Mouse (Mus musculus) bone marrow, adult 2 months (tissue): ENCODE results near the gene Tecpr1.

Source experiments
- CTCF ChIP-seq: fragments of 200-500 bp; IDR thresholded peaks from 2 replicates; pipeline ENCODE4 v1.5.1; 2011; ENCODE audit warnings: low read length, control low read depth; ENCODE audit not compliant: control insufficient read depth, insufficient read depth
- POLR2A ChIP-seq: fragments of 200-500 bp; IDR thresholded peaks from 2 replicates; pipeline ENCODE4 v1.6.1; 2011; ENCODE audit warnings: low read depth, mild to moderate bottlenecking, control low read depth, low read length, borderline replicate concordance; ENCODE audit not compliant: control insufficient read depth

GRCm38 (mm10) chr5:144247906-144248585 is 24.6 kb upstream of the Tecpr1 start:
- TF ChIP-seq POLR2A (no peak), CTCF (no peak)
